ENCODE assay signal across 14 mouse cellular contexts in the genomic region with DNA sequence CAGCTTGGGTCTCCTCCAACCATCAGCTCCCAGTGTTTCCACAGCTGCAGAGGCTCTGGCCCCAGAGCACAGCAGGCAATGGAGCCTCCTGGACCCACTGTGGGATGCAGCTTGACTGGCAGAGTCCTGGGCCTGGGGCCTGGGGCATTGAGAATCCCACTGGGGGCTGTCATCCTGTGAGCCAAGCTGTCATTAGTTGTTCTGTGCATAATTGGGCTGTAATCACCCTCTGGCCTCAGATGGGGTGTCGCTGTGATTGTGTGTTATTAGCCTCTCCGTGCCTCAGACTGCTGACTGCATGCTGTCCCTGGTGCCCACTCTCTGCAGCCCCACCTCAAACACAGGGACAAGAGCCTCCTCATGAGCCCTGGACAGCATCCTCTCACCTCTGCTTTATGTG. TPM values are rescaled to one million over a fixed set of nuclear protein-coding genes. Genes with fewer than 3 reads are reported as not detected.
DNase-seq lines count a peak whose midpoint lies in the region; ATAC-seq and TF ChIP-seq lines count a peak whose summit lies in the region.
"Had no signal": no experiment of that assay in that cellular context is flagged by ENCODE, and none has a peak within 500 bp of the region (broad histone marks: within the 10 kb centered on the region; RNA-seq: fewer than 3 reads in every experiment).

No protein-coding gene starts in this region.

- no peak for DNase-seq in lung, embryonic 14.5 days
- DNase-seq in lung, adult 18-20 months, result no peak
- DNase-seq in midbrain, embryonic 10.5 days (ENCODE audit: low spot score), result no peak
- DNase-seq in cerebellum, postnatal 36 days, result no peak
- DNase-seq in embryo, embryonic 10.5 days (ENCODE audit: low spot score), result no peak
- no peak for DNase-seq in cerebellum, adult 18-20 months
- DNase-seq: adrenal gland, postnatal 36 days; cerebellum, adult 11 months; heart, postnatal 14 days; kidney, adult 11 months had no signal

- H3K27me3 ChIP-seq in lung, embryonic 14.5 days (ENCODE audit: insufficient read depth, low read length), result no peaks in the 10 kb centered on the region
- H3K27me3 ChIP-seq in forebrain, embryonic 15.5 days, result no peaks in the 10 kb centered on the region
- no peaks in the 10 kb centered on the region for H3K27me3 ChIP-seq in midbrain, embryonic 10.5 days (ENCODE audit: low read depth, poor library complexity, severe bottlenecking)
- H3K27me3 ChIP-seq in neural tube, embryonic 15.5 days (replicated peaks), result no peaks in the 10 kb centered on the region; the same call in 1 of the 2 replicates
- H3K27me3 ChIP-seq: liver, embryonic 12.5 days had no signal

- H3K36me3 ChIP-seq in lung, embryonic 14.5 days (ENCODE audit: insufficient read depth), result no peaks in the 10 kb centered on the region
- no peaks in the 10 kb centered on the region for H3K36me3 ChIP-seq in forebrain, embryonic 15.5 days
- no peaks in the 10 kb centered on the region for H3K36me3 ChIP-seq in midbrain, embryonic 10.5 days
- H3K36me3 ChIP-seq in neural tube, embryonic 15.5 days, result no peaks in the 10 kb centered on the region
- H3K36me3 ChIP-seq: G1E; liver, embryonic 12.5 days had no signal

- H3K27ac ChIP-seq in lung, embryonic 14.5 days (ENCODE audit: low read depth), result no peak overlapping the region
- H3K27ac ChIP-seq in forebrain, embryonic 15.5 days (replicated peaks), result peak overlapping the region; percentile 34; the same call in 1 of the 2 replicates
- peak overlapping the region; percentile 35 for H3K27ac ChIP-seq in midbrain, embryonic 10.5 days (replicated peaks)
- 0 out of 2 replicates have a peak overlapping the region, but pooled peaks have one; percentile 9 for H3K27ac ChIP-seq in neural tube, embryonic 15.5 days (replicated peaks)
- H3K27ac ChIP-seq: liver, embryonic 12.5 days had no signal

- H3K9ac ChIP-seq in lung, embryonic 14.5 days, result no peak overlapping the region
- H3K9ac ChIP-seq in forebrain, embryonic 15.5 days (replicated peaks), result no peak overlapping the region
- no peak overlapping the region for H3K9ac ChIP-seq in neural tube, embryonic 15.5 days (replicated peaks)
- H3K9ac ChIP-seq: liver, embryonic 12.5 days had no signal

- no peak overlapping the region for H3K4me2 ChIP-seq in lung, embryonic 14.5 days
- no peak overlapping the region for H3K4me2 ChIP-seq in forebrain, embryonic 15.5 days (replicated peaks)
- H3K4me2 ChIP-seq in neural tube, embryonic 15.5 days, result no peak overlapping the region
- H3K4me2 ChIP-seq: liver, embryonic 12.5 days had no signal

- 60% methylated on average over 2 of the region's 2 CpGs for WGBS in lung, embryonic 14.5 days
- 4% methylated on average over 2 of the region's 2 CpGs for WGBS in forebrain, embryonic 15.5 days
- WGBS in midbrain, embryonic 10.5 days, result 73% methylated on average over 2 of the region's 2 CpGs
- WGBS in neural tube, embryonic 15.5 days, result 17% methylated on average over 2 of the region's 2 CpGs

- no peaks in the 10 kb centered on the region for H3K9me3 ChIP-seq in lung, embryonic 14.5 days (ENCODE audit: low read depth, low read length)
- H3K9me3 ChIP-seq in forebrain, embryonic 15.5 days, result no peaks in the 10 kb centered on the region
- no peaks in the 10 kb centered on the region for H3K9me3 ChIP-seq in midbrain, embryonic 10.5 days (replicated peaks)
- H3K9me3 ChIP-seq in neural tube, embryonic 15.5 days (replicated peaks), result no peaks in the 10 kb centered on the region
- H3K9me3 ChIP-seq: liver, embryonic 12.5 days had no signal

- H3K4me1 ChIP-seq in lung, embryonic 14.5 days (ENCODE audit: insufficient read depth), result peaks cover 4% of the 10 kb centered on the region; the same call in 1 of the 2 replicates
- H3K4me1 ChIP-seq in forebrain, embryonic 15.5 days, result peaks cover 28% of the 10 kb centered on the region
- peaks cover 24% of the 10 kb centered on the region for H3K4me1 ChIP-seq in midbrain, embryonic 10.5 days
- peaks cover 15% of the 10 kb centered on the region for H3K4me1 ChIP-seq in neural tube, embryonic 15.5 days
- H3K4me1 ChIP-seq: liver, embryonic 12.5 days had no signal

- H3K4me3 ChIP-seq in lung, embryonic 14.5 days (ENCODE audit: low read depth, low read length), result no peak overlapping the region
- no peak overlapping the region for H3K4me3 ChIP-seq in forebrain, embryonic 15.5 days
- no peak overlapping the region for H3K4me3 ChIP-seq in midbrain, embryonic 10.5 days
- no peak overlapping the region for H3K4me3 ChIP-seq in neural tube, embryonic 15.5 days (replicated peaks)
- H3K4me3 ChIP-seq: liver, embryonic 12.5 days had no signal

- peak; percentile 33; the same call in 1 of the 2 replicates for ATAC-seq in lung, embryonic 14.5 days (ENCODE audit: insufficient read depth)
- ATAC-seq in forebrain, embryonic 15.5 days (replicated peaks), result peak; percentile 65
- ATAC-seq in neural tube, embryonic 15.5 days (ENCODE audit: low FRiP score), result 0 out of 2 replicates have a peak, but pooled peaks have one; percentile 35
- ATAC-seq: liver, embryonic 12.5 days had no signal

- TF ChIP-seq CTCF in lung, embryonic 14.5 days (IDR thresholded peaks at IDR 0.05; ENCODE audit: low read depth), result no peak

RNA-seq across cellular contexts. Expression of gene Prdm11, which starts 45.7 kb away (rescaled TPM):
- 4.4 and 4.8 TPM in 2 replicates for polyA plus RNA-seq in lung, embryonic 14.5 days (2014; fragmentation: Nextera tagmentation; extraction: Ambion mirVana)
- polyA plus RNA-seq in forebrain, embryonic 15.5 days (2015; fragmentation: Nextera tagmentation; extraction: Ambion mirVana), result 2.6 TPM in 2 replicates
- 1.5 and 1.7 TPM in 2 replicates for polyA plus RNA-seq in midbrain, embryonic 10.5 days (2016; fragmentation: Nextera tagmentation; extraction: Ambion mirVana)
- 3.2 and 3.9 TPM in 2 replicates for polyA plus RNA-seq in neural tube, embryonic 15.5 days (2015; fragmentation: Nextera tagmentation; extraction: Ambion mirVana)
